Mouse (Mus musculus): ENCODE data around the gene 6820408C15Rik. TPM values are rescaled to one million over a fixed set of nuclear protein-coding genes. Genes with fewer than 3 reads are reported as not detected.

Gene 6820408C15Rik
- total RNA-seq, 2 experiments from 2014 or later = 2.4 to 3.0 TPM

DNA sequence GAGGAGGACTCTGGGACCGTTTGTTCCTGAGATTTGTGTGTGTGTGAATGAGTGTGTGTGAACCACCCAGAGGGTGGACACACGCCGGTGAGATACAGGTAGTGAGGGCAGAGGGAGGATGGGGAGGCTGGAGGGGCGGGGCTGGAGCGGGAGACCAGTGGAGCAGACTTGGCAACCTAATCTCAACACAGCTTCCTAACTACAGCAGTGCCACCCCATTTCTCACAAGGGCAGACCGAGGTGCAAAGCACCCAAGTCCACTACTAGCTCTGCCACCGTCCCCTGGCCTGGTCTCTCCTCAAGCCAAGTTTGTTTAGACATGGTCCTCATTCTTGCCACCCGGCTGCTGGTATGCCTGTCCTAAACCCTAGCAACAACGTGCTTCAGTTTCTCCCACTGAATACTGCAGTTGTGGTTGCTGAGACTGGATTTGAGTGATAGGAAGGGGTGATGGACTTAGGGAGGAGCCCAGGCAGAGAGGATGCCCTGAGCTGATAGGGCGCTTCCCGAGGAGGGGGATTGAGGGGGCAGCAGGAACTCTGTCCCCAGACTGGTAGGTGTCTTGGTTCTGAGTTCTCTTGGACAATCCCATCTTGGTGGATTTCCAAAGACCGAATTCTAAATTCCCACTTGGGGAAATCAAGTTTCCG lies 20.0 kb upstream of the 6820408C15Rik start:
- H3K4me3 ChIP-seq = peak overlapping the region; percentile 92
- peak overlapping the region; percentile 70 for H3K27ac ChIP-seq
- no peak for TF ChIP-seq CTCF (IDR thresholded peaks at IDR 0.05)
- intact Hi-C loops (cut with DNase I) = loop anchor here (5.0 kb wide), 1 partner anchor 277 kb away; no protein-coding TSS in a partner anchor
- peak in 1 of 2 experiments; percentile 26 for DNase-seq (ENCODE audit: extremely low spot score in 1 of 2, low spot score in 2 of 2)

- peak; percentile 83 to 88 for DNase-seq (ENCODE audit: extremely low spot score in 1 of 2, low spot score in 2 of 2)
- peak; percentile 40 for TF ChIP-seq CTCF (IDR thresholded peaks at IDR 0.05)
- H3K4me3 ChIP-seq = peak overlapping the region; percentile 92
- intact Hi-C loops (cut with DNase I) = loop anchor here (1.0 to 5.0 kb wide), 3 partner anchors 14 to 276 kb away; no protein-coding TSS in a partner anchor
- peak overlapping the region; percentile 98 for H3K27ac ChIP-seq
Measured at GRCm38 (mm10) chr2:152396110-152397003, 19.0 kb upstream of the 6820408C15Rik start.

GRCm38 (mm10) chr2:152397004-152397589 lies 18.3 kb upstream of the 6820408C15Rik start:
- intact Hi-C loops (cut with DNase I) = loop anchor here (1.0 to 5.0 kb wide), 3 partner anchors 14 to 275 kb away; no protein-coding TSS in a partner anchor

GRCm38 (mm10) chr2:152397680-152398435 lies 17.5 kb upstream of the 6820408C15Rik start, which contains the start of gene Sox12:
Gene Sox12 (minus strand): TSS chr2:152398063.
- TF ChIP-seq CTCF (IDR thresholded peaks at IDR 0.05) = no peak
- peak; percentile 96 to 98 for DNase-seq (ENCODE audit: extremely low spot score in 1 of 2, low spot score in 2 of 2)
- Histone ChIP-seq H3K4me3 (peak within 1 kb of the TSS; percentile 92), H3K27ac (peak within 1 kb of the TSS; percentile 98)
- intact Hi-C loops (cut with DNase I) = loop anchor here (1.0 to 5.0 kb wide), 3 partner anchors 13 to 274 kb away; no protein-coding TSS in a partner anchor

More at GRCm38 (mm10) chr2:152397004-152397589, 18.3 kb upstream of the 6820408C15Rik start:
- Histone ChIP-seq H3K4me3 (peak overlapping the region; percentile 92), H3K27ac (peak overlapping the region; percentile 98)
- peak; percentile 3 for TF ChIP-seq CTCF (IDR thresholded peaks at IDR 0.05)
- DNase-seq (ENCODE audit: extremely low spot score in 1 of 2, low spot score in 2 of 2) = peak; percentile 83 to 88

DNA sequence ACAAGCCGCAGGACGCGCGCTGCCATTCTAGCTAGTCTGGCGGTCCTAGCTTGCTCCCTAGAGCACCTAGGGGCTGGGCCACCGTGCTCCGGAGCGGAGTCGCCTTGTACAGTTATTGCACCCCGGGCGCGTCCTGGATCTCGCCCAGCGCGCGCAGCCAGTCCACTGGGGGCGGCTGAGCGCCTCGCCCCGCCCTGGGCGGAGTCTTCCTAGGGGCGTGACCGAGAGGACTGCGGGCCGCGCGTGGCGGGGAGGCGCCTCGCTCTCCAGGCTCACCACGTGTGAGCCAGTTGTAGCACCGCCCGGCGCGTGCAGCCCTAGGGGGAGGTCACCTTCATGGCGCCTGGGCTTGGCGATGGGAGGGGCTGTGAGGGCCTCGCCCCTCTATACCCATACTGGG lies 16.7 kb upstream of the 6820408C15Rik start:
- peak overlapping the region; percentile 79 for H3K27ac ChIP-seq
- no peak; the same call in 1 of the 2 replicates for TF ChIP-seq CTCF (IDR thresholded peaks at IDR 0.05)
- intact Hi-C loops (cut with DNase I) = loop anchor here (5.0 kb wide), 1 partner anchor 274 kb away; no protein-coding TSS in a partner anchor
- peak; percentile 87 to 91 for DNase-seq (ENCODE audit: extremely low spot score in 1 of 2, low spot score in 2 of 2)
- peak overlapping the region; percentile 92 for H3K4me3 ChIP-seq

DNA sequence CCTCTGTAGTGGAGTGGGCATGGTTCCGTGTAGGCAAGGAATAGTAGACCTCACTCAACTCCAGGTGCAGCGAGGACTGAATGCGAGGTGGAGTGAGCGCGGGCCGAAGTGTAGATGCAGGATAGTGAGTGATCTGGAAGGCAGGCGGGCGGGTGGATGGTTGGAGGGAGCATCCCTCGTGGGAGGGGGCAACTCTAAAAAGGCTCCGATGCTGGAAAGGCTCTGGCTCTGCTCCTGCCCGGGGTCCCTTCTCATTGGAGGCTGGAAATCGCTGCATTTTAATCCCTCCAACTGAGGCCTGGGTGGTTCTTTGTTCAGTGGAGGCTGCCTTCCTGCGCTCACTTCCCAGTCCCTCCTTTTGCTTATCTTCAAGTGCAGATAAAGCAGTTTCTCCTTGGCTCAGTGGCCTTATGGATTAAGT lies 16.3 kb upstream of the 6820408C15Rik start:
- H3K4me3 ChIP-seq = peak overlapping the region; percentile 92
- peak overlapping the region; percentile 63 for H3K27ac ChIP-seq
- TF ChIP-seq CTCF (IDR thresholded peaks at IDR 0.05) = no peak
- intact Hi-C loops (cut with DNase I) = loop anchor here (5.0 kb wide), 1 partner anchor 273 kb away; no protein-coding TSS in a partner anchor
- peak in 1 of 2 experiments; percentile 22 for DNase-seq (ENCODE audit: extremely low spot score in 1 of 2, low spot score in 2 of 2)

DNA sequence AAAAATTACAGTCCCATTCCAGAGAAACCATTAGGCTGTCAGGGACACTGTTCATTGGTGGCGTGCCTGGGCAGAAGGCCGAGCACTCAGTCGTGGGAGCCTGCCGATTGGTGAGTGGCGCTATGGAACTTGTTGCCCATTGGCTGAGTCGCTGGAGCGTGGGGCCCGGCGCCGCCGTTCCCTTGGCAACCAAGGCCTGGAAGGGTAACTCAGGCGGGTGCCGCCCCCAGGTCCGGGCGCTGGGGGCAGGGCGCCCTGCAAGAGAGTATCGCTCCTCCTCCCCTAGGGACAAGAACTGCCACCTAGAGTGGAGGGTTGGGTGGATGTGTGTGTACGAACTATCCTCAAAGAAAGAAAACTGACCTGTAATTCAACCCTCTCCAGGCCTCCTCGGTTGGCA lies 9.3 kb upstream of the 6820408C15Rik start:
- peak overlapping the region; percentile 85 for H3K27ac ChIP-seq
- TF ChIP-seq CTCF (IDR thresholded peaks at IDR 0.05) = peak; percentile 5; the same call in 1 of the 2 replicates
- intact Hi-C loops (cut with DNase I) = no loop called here

GRCm38 (mm10) chr2:152409781-152410180 lies 5.6 kb upstream of the 6820408C15Rik start:
- Histone ChIP-seq H3K4me3 (no peak overlapping the region), H3K27ac (no peak overlapping the region)
- TF ChIP-seq CTCF (IDR thresholded peaks at IDR 0.05) = no peak
- intact Hi-C loops (cut with DNase I) = loop anchor here (2.0 kb wide), 1 partner anchor 13 kb away; no protein-coding TSS in a partner anchor
- no peak for DNase-seq (ENCODE audit: extremely low spot score in 1 of 2, low spot score in 2 of 2)

More for the DNA sequence above, 9.3 kb upstream of the 6820408C15Rik start:
- peak overlapping the region; percentile 42 for H3K4me3 ChIP-seq
- DNase-seq (ENCODE audit: extremely low spot score in 1 of 2, low spot score in 2 of 2) = peak; percentile 95 to 98

DNA sequence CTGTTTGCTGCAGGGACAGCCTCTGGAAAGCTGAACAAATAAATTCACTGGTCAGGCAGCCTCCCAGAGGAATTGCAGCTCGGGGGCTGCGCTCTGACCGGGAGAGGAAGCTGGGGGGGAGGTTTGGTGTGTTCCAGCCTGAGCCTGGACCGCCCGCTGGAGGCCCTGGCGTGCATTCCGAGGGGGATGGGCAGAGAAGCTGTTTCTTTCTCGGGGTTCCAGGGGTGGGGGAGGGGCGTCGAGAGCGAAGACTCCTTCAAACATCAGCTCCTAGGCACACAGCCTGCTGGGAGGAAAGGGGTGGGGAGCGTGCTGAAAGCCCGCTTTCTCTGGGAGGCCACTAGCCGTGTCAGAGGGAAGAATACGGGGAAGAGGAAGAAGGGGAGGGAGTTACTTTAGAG lies 4.4 kb upstream of the 6820408C15Rik start:
- no peak for TF ChIP-seq CTCF (IDR thresholded peaks at IDR 0.05)
- peak; percentile 52 to 77 for DNase-seq (ENCODE audit: extremely low spot score in 1 of 2, low spot score in 2 of 2)
- intact Hi-C loops (cut with DNase I) = loop anchor here (2.0 kb wide), 1 partner anchor 14 kb away; no protein-coding TSS in a partner anchor
- H3K4me3 ChIP-seq = peak overlapping the region; percentile 3; the same call in 1 of the 2 replicates
- peak overlapping the region; percentile 36 for H3K27ac ChIP-seq

DNA sequence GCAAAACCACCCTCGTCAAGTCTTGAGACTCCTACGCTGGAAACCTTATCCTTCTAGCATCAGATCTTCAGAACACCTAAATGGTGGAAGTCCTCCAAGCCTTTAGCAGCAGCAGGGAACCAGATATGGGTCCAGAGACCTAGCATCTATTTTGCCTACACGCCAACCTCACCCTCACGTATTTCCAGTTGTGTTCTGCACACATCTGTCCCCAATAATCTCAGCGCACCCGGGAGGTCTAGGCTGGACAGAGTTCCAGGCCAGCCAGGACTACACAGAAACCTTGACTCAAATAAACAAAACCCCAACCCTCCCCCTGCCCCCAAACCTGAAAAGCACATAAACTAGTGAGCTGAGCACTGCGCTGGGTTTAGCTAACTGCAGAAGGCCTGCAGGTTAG lies 3.9 kb upstream of the 6820408C15Rik start:
- no peak for TF ChIP-seq CTCF (IDR thresholded peaks at IDR 0.05)
- no peak for DNase-seq (ENCODE audit: extremely low spot score in 1 of 2, low spot score in 2 of 2)
- no peak overlapping the region for H3K4me3 ChIP-seq
- intact Hi-C loops (cut with DNase I) = loop anchor here (2.0 kb wide), 1 partner anchor 15 kb away; no protein-coding TSS in a partner anchor
- H3K27ac ChIP-seq = peak overlapping the region; percentile 36

All from left cerebral cortex, adult 2 months (tissue).